Mouse (Mus musculus) embryonic fibroblast, embryonic 13.5 days (primary cell): ENCODE data around the gene Gm37596. TPM values are rescaled to one million over a fixed set of nuclear protein-coding genes. Genes with fewer than 3 reads are reported as not detected.
"Not testable (repeated sequence)": the region's sequence is repeated elsewhere in the genome, so short reads cannot be mapped to it uniquely, and the experiment has no call there.

Source experiments
- H3K27ac ChIP-seq: 2 replicates; pipeline ENCODE4 v1.5.1; 2012; ENCODE audit warnings: low read length, control low read depth, inconsistent platforms; ENCODE audit not compliant: insufficient read depth
- H3K4me1 ChIP-seq: 2 replicates; pipeline ENCODE4 v1.6.1; 2011; ENCODE audit warnings: low read length; ENCODE audit not compliant: control insufficient read depth, insufficient read depth
- H3K4me3 ChIP-seq: 2 replicates; pipeline ENCODE4 v1.5.1; 2011; ENCODE audit warnings: mild to moderate bottlenecking, control low read depth, low read length; ENCODE audit not compliant: insufficient read depth
- CTCF ChIP-seq: IDR thresholded peaks from 2 replicates; pipeline ENCODE4 v1.5.1; 2011; ENCODE audit warnings: mild to moderate bottlenecking, control low read depth, low read length, moderate library complexity, borderline replicate concordance; ENCODE audit not compliant: insufficient read depth
- POLR2A ChIP-seq: IDR thresholded peaks from 2 replicates; pipeline ENCODE4 v1.6.1; 2011; ENCODE audit warnings: low read depth, mild to moderate bottlenecking, control low read depth, low read length, moderate library complexity
- polyA plus RNA-seq: library from polyadenylated mRNA; stranded (reverse); fragments of >200 nt; gene quantifications from 2 replicates; pipeline ENCODE4 v1.2.4, GENCODE M21; 2011; ENCODE audit warnings: low read depth; ENCODE audit not compliant: missing spikeins, insufficient read length

Gm37596 gene
- polyA plus RNA-seq, result not detected in 2 replicates

DNA sequence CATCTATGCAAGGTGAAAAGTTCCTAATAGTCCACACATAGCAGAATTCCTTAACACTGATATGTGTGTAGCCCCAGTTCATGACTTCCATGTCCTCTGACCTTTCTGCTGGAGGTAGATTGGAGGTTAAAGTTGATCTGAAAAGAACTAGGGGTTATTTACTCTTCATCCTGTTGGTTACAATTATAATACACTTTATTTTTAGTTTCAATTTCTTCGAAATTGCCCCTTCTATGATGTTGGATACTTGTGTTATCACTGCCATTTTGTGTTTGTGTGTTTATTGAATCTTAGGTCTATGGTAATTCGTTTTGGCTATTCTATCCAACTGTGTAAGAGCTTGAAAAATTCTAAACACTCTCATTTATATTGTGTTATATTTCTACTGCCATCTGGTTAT lies at the start of gene Gm37596:
TSS of gene Gm37596 (minus strand) at position 101 of the 400 bp plus-strand sequence.
- not testable (repeated sequence) for H3K4me3 ChIP-seq, H3K4me1 ChIP-seq, H3K27ac ChIP-seq

DNA sequence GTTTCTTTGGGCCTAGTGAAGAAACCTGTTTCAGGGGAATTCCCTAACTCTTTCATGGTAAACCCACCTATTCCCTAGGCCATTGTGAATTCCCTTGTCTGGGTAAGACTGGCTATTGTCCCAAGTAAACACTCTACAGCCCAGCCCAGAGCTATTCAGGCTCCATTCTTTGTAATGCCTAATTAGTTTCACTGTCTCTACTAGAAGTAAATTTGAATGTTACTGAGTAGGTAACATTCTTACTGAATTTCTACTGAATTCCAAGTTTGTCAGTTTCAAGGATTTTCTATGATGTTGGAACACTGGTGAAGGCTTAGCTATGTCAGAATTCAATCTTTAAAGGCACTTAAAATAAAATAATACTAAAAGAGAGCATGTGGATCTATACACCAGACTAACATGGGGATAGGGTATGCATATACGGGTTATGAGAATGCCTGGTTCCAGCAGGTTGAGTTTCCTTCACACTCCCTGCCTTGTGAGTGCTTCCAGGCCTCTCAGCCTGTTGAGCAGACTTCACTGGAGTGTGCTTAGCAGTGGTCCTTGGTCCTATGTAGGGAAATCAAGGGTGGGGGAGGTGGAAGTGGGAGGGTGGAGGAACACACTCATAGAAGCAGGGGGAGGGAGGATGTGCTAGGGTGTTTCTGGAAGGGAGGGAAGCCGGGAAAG lies 16.2 kb upstream of the Gm37596 start:
- H3K27ac ChIP-seq, H3K4me1 ChIP-seq, H3K4me3 ChIP-seq: not testable (repeated sequence)

DNA sequence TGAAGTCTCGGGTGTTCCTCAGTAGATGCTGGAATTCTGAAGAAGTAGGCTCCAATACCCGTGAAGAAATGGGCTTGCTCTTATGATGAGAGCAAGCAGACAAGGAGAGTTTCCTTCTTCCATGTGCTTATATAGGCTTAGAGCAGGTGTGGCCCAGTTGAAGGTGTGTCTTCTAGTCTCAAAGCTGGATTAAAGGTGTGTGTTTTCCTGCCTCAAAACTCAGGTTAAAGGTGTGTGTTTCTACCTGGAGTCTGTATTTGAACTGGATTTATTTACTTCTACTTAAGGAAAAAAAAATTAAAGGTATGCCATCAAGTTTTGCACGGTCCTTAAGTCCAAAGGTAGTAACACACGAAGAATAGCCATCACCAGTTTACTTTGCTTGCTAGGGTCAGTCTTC lies 16.7 kb downstream of the Gm37596 start, which contains the start of gene Tdpoz1:
TSS of gene Tdpoz1 (minus strand) at position 101 of the 400 bp plus-strand sequence.
- not testable (repeated sequence) for H3K4me3 ChIP-seq, H3K4me1 ChIP-seq

DNA sequence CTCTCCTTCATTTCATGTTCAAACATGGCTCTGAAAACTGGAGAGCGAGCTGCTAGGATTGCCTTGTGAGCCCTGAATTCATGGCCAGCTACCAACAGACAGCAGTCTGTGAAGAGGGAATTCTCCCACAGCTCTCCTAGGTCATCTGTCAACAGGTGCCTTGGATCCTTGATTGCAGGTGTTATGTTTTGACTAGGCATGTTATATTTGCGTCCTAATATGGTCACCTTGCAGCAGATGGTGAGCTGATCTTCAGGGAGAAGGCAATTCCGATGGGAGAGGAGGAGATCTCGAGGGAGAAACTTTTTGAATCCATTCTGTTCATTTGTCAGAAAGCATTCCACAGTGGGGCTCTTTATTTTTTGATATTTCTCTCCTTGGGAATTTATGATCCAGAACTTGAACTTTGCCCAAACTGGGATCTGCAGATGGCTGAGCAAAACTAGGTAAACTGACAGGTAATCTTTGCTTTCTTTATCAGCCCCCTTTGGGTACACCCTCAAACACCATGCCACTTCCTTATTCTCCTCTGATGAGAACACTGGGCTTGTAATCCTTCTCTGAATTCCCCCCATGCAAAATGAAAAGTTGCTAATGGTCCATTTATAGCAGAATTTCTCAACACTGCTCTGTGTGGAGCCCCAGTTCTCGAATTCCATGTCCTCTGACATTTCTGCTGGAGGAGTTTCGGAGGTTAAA lies 21.9 kb downstream of the Gm37596 start:
- not testable (repeated sequence) for H3K4me1 ChIP-seq, H3K4me3 ChIP-seq, H3K27ac ChIP-seq

More for the DNA sequence above, 16.7 kb downstream of the Gm37596 start, which contains the start of gene Tdpoz1:
- not testable (repeated sequence) for H3K27ac ChIP-seq

DNA sequence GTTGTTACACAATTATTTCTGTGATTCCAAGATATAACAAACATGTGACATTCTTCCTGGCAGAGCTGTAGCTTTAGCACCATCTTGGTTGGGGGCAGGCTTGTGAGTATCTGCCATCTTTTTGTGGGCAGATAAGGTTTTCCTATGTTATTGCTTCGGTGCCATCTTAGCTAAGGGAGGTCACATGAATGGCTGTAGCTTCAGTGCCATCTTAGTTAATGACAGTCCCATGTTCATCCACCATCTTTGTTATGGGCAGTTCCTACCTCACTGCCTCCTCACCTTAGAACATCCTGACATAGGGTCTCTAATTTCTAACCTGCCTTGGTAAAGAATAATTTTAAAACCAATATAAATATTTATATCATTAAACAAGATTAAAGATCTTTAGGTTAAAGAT lies 38.6 kb downstream of the Gm37596 start:
- Histone ChIP-seq H3K27ac (no peak overlapping the region), H3K4me1 (no peaks in the 10 kb centered on the region), H3K4me3 (no peak overlapping the region)
- no peak for TF ChIP-seq CTCF

DNA sequence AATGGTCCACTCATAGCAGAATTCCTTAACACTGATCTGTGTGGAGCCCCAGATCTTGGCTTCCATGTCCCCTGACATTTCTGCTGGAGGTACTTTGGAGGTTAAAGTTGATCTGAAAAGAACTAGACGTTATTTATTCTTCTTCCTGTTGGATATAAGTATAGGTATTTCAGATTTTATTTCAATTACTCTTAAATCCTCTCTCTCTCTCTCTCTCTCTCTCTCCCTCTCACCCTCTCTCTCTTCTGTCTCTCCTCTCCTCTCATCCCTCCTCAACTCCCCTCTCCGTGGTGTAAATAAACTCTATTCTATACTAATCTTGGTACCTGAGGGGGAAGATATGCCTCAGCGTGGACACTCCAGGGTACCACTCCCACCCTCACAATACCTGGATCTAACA lies 40.3 kb downstream of the Gm37596 start, which contains the start of gene Tdpoz2:
TSS of gene Tdpoz2 (minus strand) at position 101 of the 400 bp plus-strand sequence.
- Histone ChIP-seq H3K4me3 (no peak within 1 kb of the TSS), H3K4me1 (no peaks in the 10 kb centered on the region), H3K27ac (no peak within 1 kb of the TSS)
- no peak for TF ChIP-seq POLR2A
- no peak for TF ChIP-seq CTCF

Other genes starting within 250 kb of the Gm37596 start
- gene Tchhl1, start 224.3 kb downstream of the Gm37596 start, polyA plus RNA-seq, result not detected in 2 replicates
- 1,573 and 1,846 TPM in 2 replicates for gene S100a11, start 172.6 kb downstream of the Gm37596 start, polyA plus RNA-seq
- gene S100a10, start 138.0 kb downstream of the Gm37596 start, polyA plus RNA-seq, result 373 and 491 TPM in 2 replicates
- not detected in 2 replicates for gene Tdpoz2, start 40.4 kb downstream of the Gm37596 start, polyA plus RNA-seq
- gene Tdpoz1, start 16.8 kb downstream of the Gm37596 start, polyA plus RNA-seq, result not detected in 2 replicates
- gene Gm5773, start 79.9 kb upstream of the Gm37596 start, polyA plus RNA-seq, result not detected in 2 replicates
- gene Tdpoz4, start 103.3 kb upstream of the Gm37596 start, polyA plus RNA-seq, result not detected in 2 replicates
- not detected in 2 replicates for gene Tdpoz3, start 132.9 kb upstream of the Gm37596 start, polyA plus RNA-seq